Mouse (Mus musculus) embryonic facial prominence, embryonic 15.5 days (tissue): Measurements from ENCODE around the gene Kcnq1. TPM values are rescaled to one million over a fixed set of nuclear protein-coding genes. Genes with fewer than 3 reads are reported as not detected.
A peak's percentile ranks its signal among the peaks of the same experiment; 100 is the strongest.

Experiments
- ATAC-seq: fragments of 200-750 bp; cut with Nextera tagmentation; 2 replicates; pipeline ENCODE4 v1.8.0; 2017; ENCODE audit warnings: low read depth, moderate TSS enrichment; ENCODE audit not compliant: insufficient number of reproducible peaks, low FRiP score, low TSS enrichment
- H3K27ac ChIP-seq: fragments of 300-500 bp; sonication (generic); replicated peaks from 2 replicates; pipeline ENCODE4 v1.5.1; 2015; ENCODE audit warnings: mild to moderate bottlenecking, inconsistent platforms
- H3K27me3 ChIP-seq: fragments of 300-500 bp; sonication (generic); 2 replicates; pipeline ENCODE4 v1.6.1; 2015; ENCODE audit warnings: inconsistent platforms
- H3K36me3 ChIP-seq: fragments of 300-500 bp; sonication (generic); 2 replicates; pipeline ENCODE4 v1.6.1; 2015; ENCODE audit warnings: mild to moderate bottlenecking, inconsistent platforms
- H3K4me1 ChIP-seq: fragments of 300-500 bp; sonication (generic); 2 replicates; pipeline ENCODE4 v1.6.1; 2015; ENCODE audit warnings: inconsistent platforms
- H3K4me2 ChIP-seq: fragments of 300-500 bp; sonication (generic); replicated peaks from 2 replicates; pipeline ENCODE4 v1.6.1; 2015; ENCODE audit warnings: mild to moderate bottlenecking, inconsistent platforms
- H3K4me3 ChIP-seq: fragments of 300-500 bp; sonication (generic); replicated peaks from 2 replicates; pipeline ENCODE4 v1.5.1; 2015; ENCODE audit warnings: mild to moderate bottlenecking, inconsistent platforms
- H3K9ac ChIP-seq: fragments of 300-500 bp; sonication (generic); 2 replicates; pipeline ENCODE4 v1.6.1; 2015; ENCODE audit warnings: inconsistent platforms
- H3K9me3 ChIP-seq: fragments of 300-500 bp; sonication (generic); replicated peaks from 2 replicates; pipeline ENCODE4 v1.6.1; 2016; ENCODE audit warnings: inconsistent platforms
- WGBS: fragments of 180-500 bp; shearing (Covaris S2); methylation state at CpG from one replicate; pipeline ENCODE4 v1.1.7; 2015; 5-methylcytosine and 5-hydroxymethylcytosine counted together
- polyA plus RNA-seq: library from polyadenylated mRNA; unstranded; fragments of >200 nt; fragmentation: Nextera tagmentation; extraction: Ambion mirVana; gene quantifications from 2 replicates; pipeline ENCODE4 v1.2.1, GENCODE M21; 2015

Kcnq1 gene
- polyA plus RNA-seq, 1 experiment from 2014 or later = 1.4 TPM

DNA sequence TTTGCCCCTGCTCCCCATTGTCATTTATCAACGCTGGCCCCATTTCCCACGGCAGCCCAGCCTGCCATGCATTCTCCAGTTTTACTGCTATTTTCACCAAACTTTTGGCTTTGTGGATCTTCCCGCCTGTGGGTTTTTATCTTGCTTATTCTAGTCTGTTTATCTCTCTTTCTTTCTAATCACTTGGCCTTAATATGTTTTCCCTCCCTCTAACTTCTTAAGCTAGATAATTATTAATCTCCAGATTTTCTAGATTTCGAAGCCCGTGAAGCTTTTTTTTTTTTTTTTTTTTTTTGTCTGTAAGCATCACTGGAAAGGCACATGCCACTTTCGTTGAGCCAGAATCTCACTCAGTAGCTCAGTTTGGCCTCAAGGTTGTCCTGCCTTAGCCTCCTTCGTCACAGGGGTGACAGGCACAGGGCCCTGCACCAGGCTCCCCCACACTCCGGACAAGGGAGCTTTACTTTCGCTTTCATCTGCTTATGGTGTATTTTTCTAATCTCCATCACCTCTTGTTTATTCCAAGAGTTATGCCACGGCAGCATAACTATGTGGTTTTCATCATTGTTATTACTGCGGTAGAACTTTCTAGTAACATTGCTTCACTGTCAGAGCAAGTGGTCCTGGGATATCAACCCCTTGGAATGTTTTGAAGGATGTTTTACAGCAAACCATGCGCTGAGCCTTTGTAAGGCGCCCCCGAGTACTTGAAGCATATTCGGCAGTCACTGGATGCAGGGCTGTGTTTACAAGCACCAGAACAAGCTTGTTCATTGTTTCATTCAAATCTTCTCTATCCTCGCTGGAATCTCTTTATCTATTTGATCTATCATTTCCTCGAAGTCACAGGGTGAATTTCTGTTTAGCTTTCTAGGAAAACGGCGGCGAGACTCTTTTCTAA is 261.5 kb downstream of the Kcnq1 start:
- Histone ChIP-seq H3K9me3 (no peaks in the 10 kb centered on the region), H3K4me2 (peak overlapping the region; percentile 22), H3K9ac (no peak overlapping the region), H3K27ac (peak overlapping the region; percentile 68), H3K4me1 (peaks cover 7% of the 10 kb centered on the region; the same call in 1 of the 2 replicates), H3K27me3 (no peaks in the 10 kb centered on the region), H3K4me3 (no peak overlapping the region), H3K36me3 (no peaks in the 10 kb centered on the region)
- WGBS = 46% methylated on average over 20 of the region's 20 CpGs
- ATAC-seq = no peak

DNA sequence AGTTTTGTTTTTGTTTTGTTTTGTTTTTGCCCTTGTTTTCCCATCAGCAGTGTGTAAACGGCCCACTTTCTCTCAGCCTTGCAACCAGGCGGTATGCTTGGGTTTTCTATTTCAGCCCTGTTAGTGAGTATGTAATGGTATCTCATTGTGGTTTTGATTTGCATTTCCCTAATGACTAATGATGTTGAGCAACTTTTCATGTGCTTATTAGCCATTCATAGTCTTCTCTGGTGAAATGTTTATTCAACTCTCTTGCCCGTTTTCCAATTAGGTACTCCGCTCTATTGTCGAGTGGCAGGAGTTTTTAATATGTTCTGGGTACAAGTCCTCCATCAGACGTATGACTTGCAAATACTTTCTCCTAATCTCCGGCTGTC is 262.1 kb downstream of the Kcnq1 start:
- no peak for ATAC-seq
- H3K27ac ChIP-seq = peak overlapping the region; percentile 68

DNA sequence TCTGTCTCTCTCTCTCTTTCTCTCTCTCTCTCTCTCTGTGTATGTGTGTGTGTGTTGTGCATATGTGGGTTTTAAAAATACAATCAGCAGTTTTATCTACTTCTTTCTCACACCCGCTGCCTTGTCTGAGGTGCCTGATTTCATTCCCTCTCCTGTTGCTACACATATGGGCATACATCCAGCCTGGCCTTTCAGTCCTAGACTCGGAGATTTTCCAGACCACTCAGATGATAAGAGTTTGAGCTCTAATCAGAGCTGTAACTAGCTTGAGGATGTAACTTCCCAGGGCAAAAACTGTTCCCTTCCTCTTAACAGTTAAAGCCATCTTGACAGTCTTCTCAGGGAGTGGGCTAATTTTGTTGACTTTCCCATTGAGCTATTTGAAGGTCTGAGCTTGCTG is 265.2 kb downstream of the Kcnq1 start:
- no peak overlapping the region for H3K9ac ChIP-seq
- no peak overlapping the region for H3K27ac ChIP-seq
- H3K4me1 ChIP-seq = peaks cover 27% of the 10 kb centered on the region

More for the DNA sequence above, 262.1 kb downstream of the Kcnq1 start:
- Histone ChIP-seq H3K4me2 (peak overlapping the region; percentile 22), H3K4me3 (no peak overlapping the region), H3K36me3 (no peaks in the 10 kb centered on the region), H3K4me1 (peaks cover 7% of the 10 kb centered on the region; the same call in 1 of the 2 replicates), H3K9ac (no peak overlapping the region), H3K9me3 (no peaks in the 10 kb centered on the region), H3K27me3 (no peaks in the 10 kb centered on the region)
- WGBS = 43% methylated on average over 7 of the region's 7 CpGs

DNA sequence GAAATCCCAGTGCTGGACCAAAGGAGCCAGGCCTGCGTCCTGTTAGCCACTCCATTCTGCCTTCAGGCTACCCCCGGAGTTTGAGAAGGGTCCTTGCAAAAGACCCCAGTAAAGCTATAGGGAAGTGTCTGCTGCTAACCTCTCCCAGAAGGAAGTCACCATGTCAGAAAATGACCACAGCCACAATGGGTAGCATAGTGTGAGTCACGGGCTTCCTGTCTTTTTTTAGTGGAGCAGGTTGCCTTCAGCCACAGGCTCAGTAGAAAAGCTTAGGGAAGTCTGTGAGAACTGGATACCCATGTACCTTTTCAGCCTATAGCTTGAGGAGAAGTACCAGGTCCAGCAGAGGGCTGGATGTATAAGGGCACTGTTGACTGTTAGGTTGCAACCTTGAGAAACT is 267.1 kb downstream of the Kcnq1 start:
- Histone ChIP-seq H3K36me3 (no peaks in the 10 kb centered on the region), H3K4me3 (no peak overlapping the region)
- 73% methylated on average over 3 of the region's 3 CpGs for WGBS

More for the DNA sequence above, 265.2 kb downstream of the Kcnq1 start:
- H3K9me3 ChIP-seq = no peaks in the 10 kb centered on the region
- no peak overlapping the region for H3K4me2 ChIP-seq
- no peaks in the 10 kb centered on the region for H3K36me3 ChIP-seq
- no peaks in the 10 kb centered on the region for H3K27me3 ChIP-seq
- 62% methylated on average over 2 of the region's 2 CpGs for WGBS
- H3K4me3 ChIP-seq = no peak overlapping the region
- ATAC-seq = no peak

DNA sequence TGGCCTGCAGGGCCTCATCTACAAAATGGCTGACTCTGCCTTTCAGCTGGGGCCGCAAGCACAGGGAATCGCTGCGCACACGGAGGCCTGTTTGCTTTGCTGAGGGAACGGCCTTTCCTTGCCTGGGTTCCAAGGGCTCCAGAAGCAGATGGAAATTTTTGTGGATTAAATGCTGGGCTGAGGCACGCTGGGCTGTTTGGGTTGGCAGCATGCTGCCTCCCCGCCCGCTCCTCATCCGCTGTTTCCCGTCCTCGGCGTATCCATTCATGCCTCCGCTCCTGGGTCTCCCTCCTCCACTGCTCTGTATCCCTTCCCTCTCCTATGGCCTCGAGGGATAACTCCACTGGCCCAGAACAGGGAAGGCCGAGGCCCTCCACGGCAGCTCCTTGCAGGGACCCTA is 269.8 kb downstream of the Kcnq1 start:
- 53% methylated on average over 16 of the region's 16 CpGs for WGBS
- H3K27ac ChIP-seq = peak overlapping the region; percentile 73
- ATAC-seq = 0 out of 2 replicates have a peak, but pooled peaks have one; percentile 53
- H3K4me1 ChIP-seq = peaks cover 30% of the 10 kb centered on the region
- no peaks in the 10 kb centered on the region for H3K36me3 ChIP-seq
- no peaks in the 10 kb centered on the region for H3K27me3 ChIP-seq
- no peaks in the 10 kb centered on the region for H3K9me3 ChIP-seq
- no peak overlapping the region for H3K4me3 ChIP-seq
- no peak overlapping the region for H3K9ac ChIP-seq
- no peak overlapping the region for H3K4me2 ChIP-seq

More for the DNA sequence above, 267.1 kb downstream of the Kcnq1 start:
- Histone ChIP-seq H3K4me1 (peaks cover 26% of the 10 kb centered on the region), H3K9me3 (no peaks in the 10 kb centered on the region), H3K9ac (no peak overlapping the region), H3K27ac (no peak overlapping the region), H3K27me3 (no peaks in the 10 kb centered on the region), H3K4me2 (no peak overlapping the region)
- no peak for ATAC-seq

DNA sequence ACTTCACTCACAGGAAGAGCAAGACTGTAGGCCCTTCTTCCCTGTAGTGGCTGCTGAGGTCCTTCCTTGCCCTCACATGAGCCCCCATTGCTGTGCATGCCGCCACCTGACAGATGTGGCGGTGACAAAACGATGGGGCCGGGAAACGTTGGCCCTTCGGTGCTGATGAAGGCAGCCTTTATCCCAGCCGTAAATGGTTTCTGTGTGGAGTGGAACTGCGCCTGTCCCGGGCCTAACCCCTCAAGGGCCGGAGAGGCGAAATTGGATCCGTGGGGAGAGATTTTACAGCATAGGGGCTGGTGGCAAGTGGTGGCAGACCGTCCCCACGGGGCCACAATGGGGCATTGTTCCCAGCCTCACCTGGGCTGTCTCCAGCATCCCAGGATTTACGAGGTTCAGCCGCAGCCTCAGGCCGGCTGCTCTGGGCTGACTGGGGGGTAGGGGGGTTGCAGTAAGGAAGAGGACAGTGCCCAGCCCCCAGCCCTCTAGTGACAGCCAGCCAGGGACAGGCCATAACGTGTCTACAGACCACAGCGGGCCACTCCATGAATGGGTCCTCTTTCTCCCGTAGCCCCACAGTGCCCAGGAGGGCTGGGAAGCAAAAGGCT is 274.4 kb downstream of the Kcnq1 start:
- Histone ChIP-seq H3K4me1 (peaks cover 17% of the 10 kb centered on the region), H3K36me3 (no peaks in the 10 kb centered on the region), H3K27me3 (no peaks in the 10 kb centered on the region), H3K9ac (no peak overlapping the region), H3K9me3 (no peaks in the 10 kb centered on the region), H3K4me3 (no peak overlapping the region), H3K27ac (no peak overlapping the region), H3K4me2 (no peak overlapping the region)
- no peak for ATAC-seq
- WGBS = 49% methylated on average over 20 of the region's 20 CpGs

DNA sequence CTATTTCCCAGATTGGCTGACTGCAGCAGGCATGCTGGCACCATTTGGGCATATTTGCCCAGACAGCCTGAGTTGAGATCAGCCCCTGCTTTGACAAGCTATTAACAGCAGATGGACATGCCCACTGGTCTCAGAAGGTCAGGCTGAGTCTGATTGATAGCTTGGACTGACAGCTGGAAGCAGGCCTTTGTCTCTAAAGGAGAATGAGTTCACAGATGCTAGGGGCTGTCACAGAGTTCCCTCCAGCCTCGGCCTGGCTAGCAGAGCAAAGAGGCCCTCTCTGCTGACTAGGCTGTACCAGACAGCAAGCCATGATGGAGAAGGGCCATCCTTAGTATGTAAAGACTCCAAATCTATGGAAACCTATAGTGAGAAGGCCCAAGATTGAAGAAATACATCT is 280.5 kb downstream of the Kcnq1 start:
- Histone ChIP-seq H3K4me3 (no peak overlapping the region), H3K9ac (no peak overlapping the region), H3K27ac (no peak overlapping the region), H3K4me1 (peaks cover 22% of the 10 kb centered on the region), H3K36me3 (no peaks in the 10 kb centered on the region), H3K9me3 (no peaks in the 10 kb centered on the region), H3K27me3 (no peaks in the 10 kb centered on the region), H3K4me2 (no peak overlapping the region)
- ATAC-seq = no peak
- 34% methylated on average over 1 of the region's 1 CpGs for WGBS

DNA sequence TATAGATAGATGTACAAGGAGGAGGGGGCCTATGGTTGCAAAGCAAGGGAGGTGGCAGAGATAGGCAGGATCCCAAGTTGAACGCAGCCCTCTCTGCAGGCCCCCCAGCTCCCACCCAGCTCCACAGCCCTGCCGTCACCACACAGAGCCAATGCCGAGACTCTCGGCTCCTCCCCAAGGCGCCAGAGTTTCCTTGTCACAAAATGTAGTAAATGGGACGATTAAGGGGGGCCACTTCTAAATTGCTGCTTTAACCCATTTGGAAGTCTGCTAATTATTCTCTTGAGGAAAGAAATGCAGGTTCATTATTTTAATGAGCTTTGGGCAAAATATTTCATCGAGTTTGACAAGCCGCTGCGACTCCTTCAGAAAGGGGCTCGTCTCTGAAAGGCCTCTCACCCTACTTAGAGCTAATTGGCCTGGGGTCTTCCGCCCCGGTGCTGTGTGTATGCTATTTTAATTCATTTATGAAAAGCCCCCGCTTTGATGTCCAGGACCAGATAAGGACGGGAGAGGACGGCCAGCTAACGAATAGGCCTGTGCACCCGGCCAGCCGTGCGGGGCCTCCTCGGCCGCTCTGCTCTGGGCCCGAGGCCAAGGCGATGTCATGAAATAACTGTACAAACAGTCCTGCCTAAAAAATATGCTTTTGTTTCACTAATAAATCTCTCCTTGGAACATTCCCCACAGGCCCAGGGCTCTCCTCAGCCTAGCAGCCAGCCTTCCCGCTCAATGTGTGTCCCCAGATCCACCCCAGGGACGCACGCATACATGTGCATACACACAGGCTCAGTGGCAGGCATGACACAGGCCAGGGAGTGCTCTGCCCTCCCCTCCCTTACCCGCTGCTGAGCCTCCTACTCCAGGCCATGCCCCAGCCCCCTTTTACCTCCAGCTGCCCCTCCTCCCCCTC is 282.9 kb downstream of the Kcnq1 start:
- Histone ChIP-seq H3K9me3 (no peaks in the 10 kb centered on the region), H3K9ac (no peak overlapping the region), H3K4me1 (peaks cover 22% of the 10 kb centered on the region), H3K4me2 (no peak overlapping the region), H3K27me3 (no peaks in the 10 kb centered on the region), H3K4me3 (no peak overlapping the region), H3K27ac (peak overlapping the region; percentile 78), H3K36me3 (no peaks in the 10 kb centered on the region)
- WGBS = 40% methylated on average over 27 of the region's 27 CpGs
- ATAC-seq = peak; percentile 83

DNA sequence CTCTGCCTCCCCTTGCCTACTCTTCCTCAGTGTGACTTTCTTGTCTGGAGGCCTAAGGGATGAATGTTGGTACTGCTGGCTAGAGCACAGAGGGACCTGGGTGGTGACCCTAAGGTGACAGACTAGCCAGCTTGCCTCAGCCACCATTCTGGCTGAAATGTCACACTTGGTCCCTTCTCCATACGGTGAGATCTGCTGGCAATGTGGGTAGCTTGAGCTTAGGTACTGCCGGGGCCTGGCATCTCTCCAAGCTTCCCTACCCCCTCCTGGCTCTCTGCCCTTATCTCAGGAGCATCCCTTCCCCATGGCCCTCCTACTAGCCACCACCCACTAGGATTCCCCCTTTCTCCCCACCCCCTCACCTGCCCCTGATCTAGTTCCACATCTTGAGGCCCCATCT is 283.7 kb downstream of the Kcnq1 start:
- no peak for ATAC-seq
- Histone ChIP-seq H3K9me3 (no peaks in the 10 kb centered on the region), H3K4me3 (no peak overlapping the region), H3K9ac (no peak overlapping the region), H3K4me2 (no peak overlapping the region), H3K27me3 (no peaks in the 10 kb centered on the region), H3K4me1 (peaks cover 22% of the 10 kb centered on the region), H3K27ac (peak overlapping the region; percentile 78), H3K36me3 (no peaks in the 10 kb centered on the region)
- WGBS = 36% methylated on average over 2 of the region's 2 CpGs

DNA sequence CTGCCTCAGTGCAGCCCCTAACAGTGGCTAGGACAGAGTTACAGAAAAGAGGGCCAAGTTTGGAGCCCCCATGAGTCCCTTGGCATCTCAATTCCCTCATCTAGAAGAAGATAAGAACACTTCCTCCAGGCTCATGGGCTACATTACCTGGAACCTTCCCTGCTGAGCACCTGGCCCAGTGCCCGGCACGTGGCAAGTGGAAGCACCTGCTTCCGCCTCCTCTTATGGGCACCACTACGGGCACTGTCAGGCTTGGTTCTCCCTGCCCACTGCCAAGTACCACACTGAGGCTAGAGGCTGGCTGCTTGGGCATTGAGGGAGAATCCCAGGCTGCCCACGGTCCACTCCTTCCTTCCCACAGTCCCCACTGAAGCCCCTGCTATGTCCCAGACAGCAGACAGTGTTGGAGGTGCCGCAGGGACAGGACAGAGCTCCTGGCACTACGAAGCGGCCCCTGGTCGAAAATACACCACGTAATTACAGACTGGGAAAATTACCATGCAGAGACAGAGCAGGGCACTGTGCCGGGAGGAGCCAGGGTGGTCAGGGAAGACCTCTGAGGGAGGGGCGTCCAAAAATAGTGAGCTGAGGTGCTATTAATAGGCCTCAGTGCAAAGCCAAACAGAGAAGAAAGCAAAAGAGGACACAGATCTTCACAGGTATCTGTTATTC is 284.3 kb downstream of the Kcnq1 start:
- ATAC-seq = peak; percentile 62

More for the DNA sequence above, 284.3 kb downstream of the Kcnq1 start:
- Histone ChIP-seq H3K36me3 (no peaks in the 10 kb centered on the region), H3K4me2 (no peak overlapping the region), H3K9me3 (no peaks in the 10 kb centered on the region), H3K27me3 (no peaks in the 10 kb centered on the region), H3K27ac (peak overlapping the region; percentile 14; the same call in 1 of the 2 replicates), H3K4me3 (no peak overlapping the region), H3K4me1 (peaks cover 27% of the 10 kb centered on the region), H3K9ac (no peak overlapping the region)
- 62% methylated on average over 12 of the region's 12 CpGs for WGBS
